Mouse (Mus musculus): ENCODE measurements around the gene Abcb11. TPM values are rescaled to one million over a fixed set of nuclear protein-coding genes. Genes with fewer than 3 reads are reported as not detected.

Abcb11 gene
- total RNA-seq (2023), result not detected in 4 replicates

GRCm38 (mm10) chr2:69342496-69343221, at the start of gene Abcb11:
Gene Abcb11 (minus strand): TSS chr2:69342616.

GRCm38 (mm10) chr2:69380281-69380680, 37.9 kb upstream of the Abcb11 start, which contains the start of gene Dhrs9:
Gene Dhrs9 (plus strand): TSS chr2:69380445.

GRCm38 (mm10) chr2:69210773-69211172, 131.6 kb downstream of the Abcb11 start, which contains the start of gene G6pc2:
Gene G6pc2 (plus strand): TSS chr2:69211073.

GRCm38 (mm10) chr2:69205791-69206351, 136.5 kb downstream of the Abcb11 start, which contains the start of gene Spc25:
Gene Spc25 (minus strand): TSS chr2:69206194.

Other genes starting within 250 kb of the Abcb11 start
- not detected in 4 replicates for gene Nostrin, start 206.8 kb downstream of the Abcb11 start, total RNA-seq (2023)
- 4.6 to 7.1 TPM (median 5.6 TPM) in 4 replicates for gene Spc25, start 136.4 kb downstream of the Abcb11 start, total RNA-seq (2023)
- not detected in 4 replicates for gene G6pc2, start 131.5 kb downstream of the Abcb11 start, total RNA-seq (2023)
- gene Dhrs9, start 37.8 kb upstream of the Abcb11 start, total RNA-seq (2023), result not detected in 4 replicates
- gene Lrp2, start 243.4 kb upstream of the Abcb11 start, total RNA-seq (2023), result not detected in 4 replicates